Mouse (Mus musculus) ES-E14 (cell line): ENCODE measurements at regions not wholly inside any gene's neighbourhood (a gene's known extent, or its start where the extent isn't known, plus 50 kb on each side); places are given as distances from the start of the nearest gene placed in this dataset.
A peak's percentile ranks its signal among the peaks of the same experiment; 100 is the strongest.

Experiments
- DNase-seq: peaks from one replicate; pipeline ENCODE4 v3.0.0-alpha.2; 2013; ENCODE audit warnings: low read depth, low spot score
- H3K27ac ChIP-seq: 2 replicates; pipeline ENCODE4 v1.5.1; 2012; ENCODE audit warnings: low read depth, mild to moderate bottlenecking, low read length, moderate library complexity, mixed read lengths; ENCODE audit not compliant: poor library complexity, insufficient read depth, severe bottlenecking
- H3K36me3 ChIP-seq: 2 replicates; pipeline ENCODE4 v1.6.1; 2012; ENCODE audit warnings: mild to moderate bottlenecking, low read length, moderate library complexity, mixed read lengths; ENCODE audit not compliant: control insufficient read depth, poor library complexity, insufficient read depth, severe bottlenecking
- H3K4me1 ChIP-seq, 2 experiments: fragments of 150-350 bp in 1 of 2; sonication (generic) in 1 of 2; 2 replicates each; pipeline ENCODE4 v1.6.1; 2012; ENCODE audit warnings: low read length in 2 of 2, mild to moderate bottlenecking in 1 of 2, mixed read lengths in 1 of 2; ENCODE audit not compliant: control insufficient read depth in 2 of 2, insufficient read depth in 2 of 2, poor library complexity in 1 of 2
- H3K4me3 ChIP-seq, 2 experiments: fragments of 150-350 bp in 1 of 2; sonication (generic) in 1 of 2; 2 replicates each; pipeline ENCODE4 v1.5.1; 2012; ENCODE audit warnings: low read length in 2 of 2, low read depth in 1 of 2, mild to moderate bottlenecking in 1 of 2, mixed read lengths in 1 of 2; ENCODE audit not compliant: insufficient read depth in 1 of 2, poor library complexity in 1 of 2, severe bottlenecking in 1 of 2
- H3K9ac ChIP-seq: 2 replicates; pipeline ENCODE4 v1.6.1; 2012; ENCODE audit warnings: low read depth, mild to moderate bottlenecking, low read length, mixed read lengths; ENCODE audit not compliant: poor library complexity, insufficient read depth, severe bottlenecking
- H3K9me3 ChIP-seq: fragments of 150-350 bp; sonication (generic); 2 replicates; pipeline ENCODE4 v1.6.1; 2012; ENCODE audit warnings: low read depth, mild to moderate bottlenecking, low read length; ENCODE audit not compliant: control insufficient read depth, insufficient read depth
- CHD2 ChIP-seq: IDR thresholded peaks from 2 replicates; pipeline ENCODE4 v1.6.1; 2014; ENCODE audit warnings: mild to moderate bottlenecking, low read depth, low read length, inconsistent platforms
- HCFC1 ChIP-seq: IDR thresholded peaks from 2 replicates; pipeline ENCODE4 v1.6.1; 2012; ENCODE audit warnings: low read length, inconsistent platforms, borderline replicate concordance; ENCODE audit not compliant: insufficient read depth
- MAFK ChIP-seq: IDR thresholded peaks from 2 replicates; pipeline ENCODE4 v1.6.1; 2014; ENCODE audit warnings: mild to moderate bottlenecking, low read depth, low read length, inconsistent platforms; ENCODE audit not compliant: insufficient read depth
- ZC3H11A ChIP-seq: IDR thresholded peaks from 2 replicates; pipeline ENCODE4 v1.6.1; 2012; ENCODE audit warnings: low read depth, mild to moderate bottlenecking, inconsistent platforms, low read length, borderline replicate concordance
- ZNF384 ChIP-seq: IDR thresholded peaks from 2 replicates; pipeline ENCODE4 v1.6.1; 2012; ENCODE audit warnings: low read depth, low read length, inconsistent platforms
- in situ Hi-C, 2 experiments: fragments of 600-800 bp; cut with MboI; formaldehyde crosslinking; loops; one replicate each; pipeline ENCODE4 v1.15.1; 2025; ENCODE audit warnings: low sequenced_read_pairs in 2 of 2, inconsistent platforms in 1 of 2; ENCODE audit not compliant: unreplicated experiment in 2 of 2

- H3K9ac ChIP-seq = no peak overlapping the region
- no peaks in the 10 kb centered on the region for H3K9me3 ChIP-seq
- no peaks in the 10 kb centered on the region for H3K4me1 ChIP-seq
- H3K27ac ChIP-seq = no peak overlapping the region
- in situ Hi-C loops = no loop called here
- no peak for DNase-seq
- H3K4me3 ChIP-seq = no peak overlapping the region
- TF ChIP-seq CHD2 = no peak
- TF ChIP-seq MAFK = no peak
- no peaks in the 10 kb centered on the region for H3K36me3 ChIP-seq
These were observed 238.0 kb upstream of the Il12b start for GRCm38 (mm10) chr11:44161734-44162418.

- no peak overlapping the region for H3K27ac ChIP-seq
- in situ Hi-C loops = no loop called here
- no peak overlapping the region for H3K4me3 ChIP-seq
- H3K9me3 ChIP-seq = no peaks in the 10 kb centered on the region
- no peak for DNase-seq
- TF ChIP-seq ZNF384 = no peak
- TF ChIP-seq ZC3H11A = no peak
- no peak for TF ChIP-seq HCFC1
- no peak for TF ChIP-seq CHD2
- TF ChIP-seq MAFK = no peak
- H3K36me3 ChIP-seq = no peaks in the 10 kb centered on the region
- no peak overlapping the region for H3K9ac ChIP-seq
- H3K4me1 ChIP-seq = no peaks in the 10 kb centered on the region
These were observed 236.8 kb upstream of the Il12b start for GRCm38 (mm10) chr11:44163049-44163448.

GRCm38 (mm10) chr11:44163748-44164147 lies 236.1 kb upstream of the Il12b start:
- Histone ChIP-seq H3K9ac (no peak overlapping the region), H3K36me3 (no peaks in the 10 kb centered on the region), H3K9me3 (no peaks in the 10 kb centered on the region), H3K4me3 (no peak overlapping the region), H3K27ac (no peak overlapping the region), H3K4me1 (no peaks in the 10 kb centered on the region)
- no peak for TF ChIP-seq HCFC1
- TF ChIP-seq CHD2 = no peak
- TF ChIP-seq MAFK = peak; percentile 80
- no peak for TF ChIP-seq ZNF384
- no peak for DNase-seq
- in situ Hi-C loops = no loop called here

GRCm38 (mm10) chr11:44164186-44164585 lies 235.7 kb upstream of the Il12b start:
- in situ Hi-C loops = no loop called here
- Histone ChIP-seq H3K36me3 (no peaks in the 10 kb centered on the region), H3K4me3 (no peak overlapping the region), H3K9ac (no peak overlapping the region), H3K4me1 (no peaks in the 10 kb centered on the region), H3K27ac (no peak overlapping the region), H3K9me3 (no peaks in the 10 kb centered on the region)
- no peak for DNase-seq
- TF ChIP-seq ZNF384 = no peak
- TF ChIP-seq ZC3H11A = no peak
- TF ChIP-seq HCFC1 = no peak
- TF ChIP-seq CHD2 = no peak
- no peak for TF ChIP-seq MAFK
